Mouse (Mus musculus): ENCODE measurements around the gene Man1c1. TPM values are rescaled to one million over a fixed set of nuclear protein-coding genes. Genes with fewer than 3 reads are reported as not detected.

Man1c1 gene
- polyA plus RNA-seq, 1 experiment from 2014 or later, result 7.2 TPM

DNA sequence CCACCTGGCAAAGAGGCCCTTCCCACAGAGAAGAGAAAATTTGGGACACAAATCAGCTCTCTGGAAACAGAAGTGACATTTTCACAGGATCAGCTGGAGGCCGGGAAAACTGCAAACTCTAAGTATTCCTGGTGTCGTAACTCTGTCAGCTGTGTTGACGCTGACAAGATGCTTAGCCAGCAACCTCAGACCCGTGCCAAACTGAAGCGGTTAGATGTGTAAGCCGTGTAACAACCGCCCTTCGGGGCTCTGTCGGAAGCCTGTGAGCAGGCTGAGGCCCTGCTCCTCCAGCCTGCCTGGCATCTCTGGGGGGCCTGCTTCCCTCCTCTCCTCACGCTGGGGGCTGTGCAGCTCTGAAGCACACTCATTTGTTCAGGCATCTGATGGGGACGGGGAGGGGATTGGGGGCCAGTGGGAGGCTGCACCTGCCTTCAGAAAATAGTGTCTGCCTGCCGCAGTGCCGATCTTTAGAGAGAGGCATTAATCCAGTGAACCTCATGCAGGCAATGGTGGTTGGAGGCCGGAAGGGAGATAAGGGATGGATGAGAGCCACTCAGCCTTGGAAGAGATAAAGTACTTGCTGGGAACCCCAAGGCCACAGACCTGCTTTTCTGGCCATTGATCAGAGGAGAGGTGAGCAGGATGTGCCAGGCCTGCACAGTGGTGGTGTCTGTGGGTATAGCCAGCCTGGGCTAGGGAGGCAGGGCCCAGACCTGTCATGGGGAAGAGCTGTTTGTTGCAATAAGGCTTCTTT lies 79.8 kb downstream of the Man1c1 start:
- H3K9ac ChIP-seq, result peak overlapping the region; percentile 1; the same call in 1 of the 2 replicates
- 0 out of 2 replicates have a peak, but pooled peaks have one; percentile 43 for ATAC-seq (ENCODE audit: low FRiP score)
- no peaks in the 10 kb centered on the region for H3K36me3 ChIP-seq (replicated peaks; ENCODE audit: control insufficient read depth, insufficient read depth)
- H3K4me3 ChIP-seq (replicated peaks; ENCODE audit: low read length), result no peak overlapping the region
- no peaks in the 10 kb centered on the region for H3K9me3 ChIP-seq (ENCODE audit: control insufficient read depth, low read length)
- no peaks in the 10 kb centered on the region for H3K27me3 ChIP-seq (ENCODE audit: control insufficient read depth, insufficient read depth, low read length)
- WGBS, result 45% methylated on average over 14 of the region's 14 CpGs
- peaks cover 23% of the 10 kb centered on the region; the same call in 1 of the 2 replicates for H3K4me1 ChIP-seq (replicated peaks; ENCODE audit: control insufficient read depth, insufficient read depth, low read length)
- DNase-seq (ENCODE audit: low spot score), result peak; percentile 48
- no peak overlapping the region for H3K4me2 ChIP-seq (replicated peaks)
- peak overlapping the region; percentile 21 for H3K27ac ChIP-seq

DNA sequence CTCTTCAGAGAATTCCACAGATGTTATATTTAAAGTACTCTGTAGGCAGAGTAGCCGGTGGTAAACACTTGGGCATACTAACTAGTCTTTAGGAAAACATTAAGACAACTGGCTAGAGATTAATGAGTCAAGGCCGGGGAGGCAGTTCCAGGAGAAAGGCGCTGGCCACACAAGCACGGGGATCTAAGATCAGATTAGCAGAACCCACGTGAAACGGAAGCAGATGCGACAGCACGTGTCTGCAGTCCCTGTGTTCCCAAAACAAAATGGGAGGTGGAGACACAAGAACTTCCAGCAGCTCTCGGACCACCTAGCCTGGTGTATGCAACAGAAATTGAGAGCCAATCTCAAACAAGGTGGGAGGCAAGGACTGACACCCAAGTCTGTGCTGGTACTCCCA lies 82.4 kb downstream of the Man1c1 start:
- H3K4me3 ChIP-seq (replicated peaks; ENCODE audit: low read length), result no peak overlapping the region
- ATAC-seq (ENCODE audit: low FRiP score), result no peak
- WGBS, result 79% methylated on average over 9 of the region's 9 CpGs

GRCm38 (mm10) chr4:134620246-134620645 lies 83.8 kb downstream of the Man1c1 start:
- no peak overlapping the region for H3K27ac ChIP-seq
- no peak for ATAC-seq (ENCODE audit: low FRiP score)

More for the DNA sequence above, 82.4 kb downstream of the Man1c1 start:
- H3K9ac ChIP-seq, result no peak overlapping the region
- no peak for DNase-seq (ENCODE audit: low spot score)
- H3K4me2 ChIP-seq (replicated peaks), result no peak overlapping the region
- no peaks in the 10 kb centered on the region for H3K36me3 ChIP-seq (replicated peaks; ENCODE audit: control insufficient read depth, insufficient read depth)
- no peak overlapping the region for H3K27ac ChIP-seq
- no peaks in the 10 kb centered on the region for H3K9me3 ChIP-seq (ENCODE audit: control insufficient read depth, low read length)
- no peaks in the 10 kb centered on the region for H3K27me3 ChIP-seq (ENCODE audit: control insufficient read depth, insufficient read depth, low read length)
- H3K4me1 ChIP-seq (replicated peaks; ENCODE audit: control insufficient read depth, insufficient read depth, low read length), result peaks cover 17% of the 10 kb centered on the region; the same call in 1 of the 2 replicates

DNA sequence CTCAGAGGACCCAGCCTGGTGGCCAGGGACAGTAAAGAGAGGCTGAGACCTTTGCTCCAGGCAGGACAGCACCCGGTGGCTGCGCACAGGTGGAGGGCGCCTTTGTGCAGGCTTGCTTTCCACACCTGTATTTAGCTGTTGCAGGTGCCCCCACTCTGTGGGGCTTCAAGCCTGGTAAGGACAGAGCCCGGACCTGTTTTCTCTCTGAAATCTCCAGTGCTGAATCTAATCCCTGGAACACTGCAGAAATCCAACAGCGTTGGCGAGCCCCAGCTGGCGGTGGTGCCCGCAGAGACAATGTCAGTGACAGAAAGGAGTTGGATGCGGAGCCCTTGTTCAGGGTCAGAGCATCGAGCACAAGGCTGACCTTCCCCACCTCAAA lies 84.6 kb downstream of the Man1c1 start:
- no peak overlapping the region for H3K4me2 ChIP-seq (replicated peaks)
- no peaks in the 10 kb centered on the region for H3K36me3 ChIP-seq (replicated peaks; ENCODE audit: control insufficient read depth, insufficient read depth)
- H3K9me3 ChIP-seq (ENCODE audit: control insufficient read depth, low read length), result no peaks in the 10 kb centered on the region
- H3K9ac ChIP-seq, result no peak overlapping the region; the same call in 1 of the 2 replicates
- ATAC-seq (ENCODE audit: low FRiP score) (no peak), DNase-seq (ENCODE audit: low spot score) (no peak)
- H3K27me3 ChIP-seq (ENCODE audit: control insufficient read depth, insufficient read depth, low read length), result no peaks in the 10 kb centered on the region
- peaks cover 13% of the 10 kb centered on the region for H3K4me1 ChIP-seq (replicated peaks; ENCODE audit: control insufficient read depth, insufficient read depth, low read length)
- H3K27ac ChIP-seq, result 0 out of 2 replicates have a peak overlapping the region, but pooled peaks have one; percentile 9
- no peak overlapping the region for H3K4me3 ChIP-seq (replicated peaks; ENCODE audit: low read length)
- 49% methylated on average over 10 of the region's 10 CpGs for WGBS

More at GRCm38 (mm10) chr4:134620246-134620645, 83.8 kb downstream of the Man1c1 start:
- no peak overlapping the region for H3K4me2 ChIP-seq (replicated peaks)
- no peak for DNase-seq (ENCODE audit: low spot score)
- H3K9ac ChIP-seq, result no peak overlapping the region
- no peak overlapping the region for H3K4me3 ChIP-seq (replicated peaks; ENCODE audit: low read length)
- no peaks in the 10 kb centered on the region for H3K36me3 ChIP-seq (replicated peaks; ENCODE audit: control insufficient read depth, insufficient read depth)
- H3K27me3 ChIP-seq (ENCODE audit: control insufficient read depth, insufficient read depth, low read length), result no peaks in the 10 kb centered on the region
- 88% methylated on average over 8 of the region's 8 CpGs for WGBS
- peaks cover 17% of the 10 kb centered on the region; the same call in 1 of the 2 replicates for H3K4me1 ChIP-seq (replicated peaks; ENCODE audit: control insufficient read depth, insufficient read depth, low read length)
- no peaks in the 10 kb centered on the region for H3K9me3 ChIP-seq (ENCODE audit: control insufficient read depth, low read length)

GRCm38 (mm10) chr4:134618810-134619488 lies 85.1 kb downstream of the Man1c1 start:
- ATAC-seq (ENCODE audit: low FRiP score) (no peak), DNase-seq (ENCODE audit: low spot score) (no peak)
- H3K4me1 ChIP-seq (replicated peaks; ENCODE audit: control insufficient read depth, insufficient read depth, low read length), result peaks cover 8% of the 10 kb centered on the region
- 77% methylated on average over 13 of the region's 13 CpGs for WGBS
- no peaks in the 10 kb centered on the region for H3K9me3 ChIP-seq (ENCODE audit: control insufficient read depth, low read length)
- no peaks in the 10 kb centered on the region for H3K27me3 ChIP-seq (ENCODE audit: control insufficient read depth, insufficient read depth, low read length)
- no peaks in the 10 kb centered on the region for H3K36me3 ChIP-seq (replicated peaks; ENCODE audit: control insufficient read depth, insufficient read depth)
- 0 out of 2 replicates have a peak overlapping the region, but pooled peaks have one; percentile 9 for H3K27ac ChIP-seq
- no peak overlapping the region for H3K4me3 ChIP-seq (replicated peaks; ENCODE audit: low read length)
- no peak overlapping the region for H3K4me2 ChIP-seq (replicated peaks)
- no peak overlapping the region; the same call in 1 of the 2 replicates for H3K9ac ChIP-seq

- H3K9me3 ChIP-seq (ENCODE audit: control insufficient read depth, low read length), result no peaks in the 10 kb centered on the region
- WGBS, result 77% methylated on average over 4 of the region's 4 CpGs
- no peak overlapping the region for H3K9ac ChIP-seq
- no peaks in the 10 kb centered on the region for H3K36me3 ChIP-seq (replicated peaks; ENCODE audit: control insufficient read depth, insufficient read depth)
- H3K4me3 ChIP-seq (replicated peaks; ENCODE audit: low read length), result no peak overlapping the region
- H3K27me3 ChIP-seq (ENCODE audit: control insufficient read depth, insufficient read depth, low read length), result no peaks in the 10 kb centered on the region
- DNase-seq (ENCODE audit: low spot score) (no peak), ATAC-seq (ENCODE audit: low FRiP score) (no peak)
- peaks cover 8% of the 10 kb centered on the region for H3K4me1 ChIP-seq (replicated peaks; ENCODE audit: control insufficient read depth, insufficient read depth, low read length)
- no peak overlapping the region for H3K4me2 ChIP-seq (replicated peaks)
- no peak overlapping the region for H3K27ac ChIP-seq
Measured at GRCm38 (mm10) chr4:134617779-134618178, 86.3 kb downstream of the Man1c1 start.

GRCm38 (mm10) chr4:134615929-134616625 lies 88.0 kb downstream of the Man1c1 start:
- H3K4me3 ChIP-seq (replicated peaks; ENCODE audit: low read length), result no peak overlapping the region
- ATAC-seq (ENCODE audit: low FRiP score) (peak; percentile 51; the same call in 1 of the 2 replicates), DNase-seq (ENCODE audit: low spot score) (no peak)
- WGBS, result 57% methylated on average over 15 of the region's 15 CpGs
- peaks cover 8% of the 10 kb centered on the region for H3K4me1 ChIP-seq (replicated peaks; ENCODE audit: control insufficient read depth, insufficient read depth, low read length)
- no peak overlapping the region for H3K4me2 ChIP-seq (replicated peaks)
- H3K27me3 ChIP-seq (ENCODE audit: control insufficient read depth, insufficient read depth, low read length), result no peaks in the 10 kb centered on the region
- H3K9ac ChIP-seq, result no peak overlapping the region
- no peak overlapping the region for H3K27ac ChIP-seq
- H3K36me3 ChIP-seq (replicated peaks; ENCODE audit: control insufficient read depth, insufficient read depth), result no peaks in the 10 kb centered on the region
- H3K9me3 ChIP-seq (ENCODE audit: control insufficient read depth, low read length), result no peaks in the 10 kb centered on the region

DNA sequence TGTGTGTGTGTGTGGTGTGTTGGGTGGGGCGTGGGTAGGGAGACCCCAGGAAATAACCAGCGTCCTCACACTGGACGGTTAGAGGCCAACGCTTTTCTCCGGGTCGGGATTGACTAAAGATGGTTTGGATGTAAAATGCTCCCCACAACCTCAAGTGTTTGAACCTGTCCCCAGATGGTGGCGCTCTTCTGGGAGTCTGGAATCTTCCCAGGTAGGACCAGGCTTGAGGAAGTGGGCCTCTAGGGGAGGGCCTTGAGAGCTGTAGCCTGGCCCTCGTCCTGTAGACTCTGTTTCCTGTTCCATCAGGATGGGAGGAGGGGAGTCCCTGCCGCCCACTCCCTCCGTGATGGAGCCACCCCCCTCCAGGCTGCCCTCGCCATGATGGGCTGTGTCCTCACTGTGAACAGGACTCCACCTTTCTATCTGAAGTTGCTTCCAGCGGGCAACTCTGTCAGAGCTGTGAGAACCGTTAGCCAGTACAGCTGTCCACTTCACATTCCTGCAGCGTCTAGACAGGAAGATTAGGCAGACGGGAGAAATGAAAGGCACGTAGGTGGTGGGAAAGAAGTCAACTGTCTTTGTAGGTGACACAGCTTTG lies 91.9 kb downstream of the Man1c1 start:
- Histone ChIP-seq H3K4me1 (replicated peaks; ENCODE audit: control insufficient read depth, insufficient read depth, low read length) (no peaks in the 10 kb centered on the region; the same call in none of the 2 replicates), H3K9ac (no peak overlapping the region), H3K4me3 (replicated peaks; ENCODE audit: low read length) (no peak overlapping the region), H3K4me2 (replicated peaks) (no peak overlapping the region), H3K9me3 (ENCODE audit: control insufficient read depth, low read length) (no peaks in the 10 kb centered on the region), H3K27ac (no peak overlapping the region), H3K27me3 (ENCODE audit: control insufficient read depth, insufficient read depth, low read length) (no peaks in the 10 kb centered on the region), H3K36me3 (replicated peaks; ENCODE audit: control insufficient read depth, insufficient read depth) (no peaks in the 10 kb centered on the region)
- DNase-seq (ENCODE audit: low spot score) (no peak), ATAC-seq (ENCODE audit: low FRiP score) (no peak)
- 66% methylated on average over 16 of the region's 16 CpGs for WGBS
